Mouse (Mus musculus) heart, embryonic 14.5 days (tissue): ENCODE data around the gene Tprg. TPM values are rescaled to one million over a fixed set of nuclear protein-coding genes. Genes with fewer than 3 reads are reported as not detected.

Experiments
- ATAC-seq: fragments of 200-750 bp; cut with Nextera tagmentation; 2 replicates; pipeline ENCODE4 v1.8.0; 2017; ENCODE audit warnings: low read depth, moderate TSS enrichment; ENCODE audit not compliant: insufficient number of reproducible peaks, insufficient read depth, low FRiP score
- H3K27ac ChIP-seq, 2 experiments: fragments of 200-500 bp in 1 of 2; fragments of 300-500 bp in 1 of 2; sonication (generic) in 1 of 2; replicated peaks in 1 of 2; 2 replicates each; pipeline ENCODE4 v1.5.1; 2012 to 2014; ENCODE audit warnings: low read depth in 2 of 2, low read length in 2 of 2, control low read depth in 1 of 2, mild to moderate bottlenecking in 1 of 2, mixed read lengths in 1 of 2; ENCODE audit not compliant: control insufficient read depth in 1 of 2, insufficient read depth in 1 of 2
- H3K27me3 ChIP-seq: fragments of 300-500 bp; sonication (generic); 2 replicates; pipeline ENCODE4 v1.6.1; 2014; ENCODE audit warnings: mild to moderate bottlenecking, low read length, control low read depth; ENCODE audit not compliant: control insufficient read depth, insufficient read depth
- H3K36me3 ChIP-seq: fragments of 300-500 bp; sonication (generic); 2 replicates; pipeline ENCODE4 v1.6.1; 2014; ENCODE audit warnings: mild to moderate bottlenecking, control low read depth, low read length, mixed read lengths; ENCODE audit not compliant: control insufficient read depth, insufficient read depth
- H3K4me1 ChIP-seq, 2 experiments: fragments of 200-500 bp in 1 of 2; fragments of 300-500 bp in 1 of 2; sonication (generic) in 1 of 2; 2 replicates each; pipeline ENCODE4 v1.6.1; 2012 to 2014; ENCODE audit warnings: low read length in 2 of 2, control low read depth in 1 of 2, mixed read lengths in 1 of 2; ENCODE audit not compliant: control insufficient read depth in 2 of 2, insufficient read depth in 2 of 2
- H3K4me2 ChIP-seq: fragments of 300-500 bp; sonication (generic); 2 replicates; pipeline ENCODE4 v1.6.1; 2014; ENCODE audit warnings: mild to moderate bottlenecking, low read length
- H3K4me3 ChIP-seq, 2 experiments: fragments of 200-500 bp in 1 of 2; fragments of 300-500 bp in 1 of 2; sonication (generic) in 1 of 2; 2 replicates each; pipeline ENCODE4 v1.5.1; 2012 to 2014; ENCODE audit warnings: low read length in 2 of 2, mild to moderate bottlenecking in 2 of 2, control low read depth in 1 of 2, low read depth in 1 of 2, moderate library complexity in 1 of 2; ENCODE audit not compliant: control insufficient read depth in 1 of 2, insufficient read depth in 1 of 2
- H3K9ac ChIP-seq: fragments of 300-500 bp; sonication (generic); 2 replicates; pipeline ENCODE4 v1.6.1; 2014; ENCODE audit warnings: mild to moderate bottlenecking, low read length
- H3K9me3 ChIP-seq: fragments of 300-500 bp; sonication (generic); 2 replicates; pipeline ENCODE4 v1.6.1; 2016; ENCODE audit warnings: low read length, control low read depth; ENCODE audit not compliant: control insufficient read depth
- WGBS: fragments of 180-500 bp; shearing (Covaris S2); extraction: QIAGEN DNeasy Blood & Tissue Kit; methylation state at CpG from one replicate; pipeline ENCODE4 v1.1.7; 2014; 5-methylcytosine and 5-hydroxymethylcytosine counted together
- polyA plus RNA-seq: library from polyadenylated mRNA; unstranded; fragments of >200 nt; fragmentation: Nextera tagmentation; extraction: Ambion mirVana; gene quantifications from 2 replicates; pipeline ENCODE4 v1.2.1, GENCODE M21; 2014

Tprg gene
- polyA plus RNA-seq, 1 experiment from 2014 or later = not detected

- Histone ChIP-seq H3K4me3 (no peak overlapping the region), H3K9ac (no peak overlapping the region), H3K27ac (no peak overlapping the region), H3K4me1 (no peaks in the 10 kb centered on the region), H3K36me3 (no peaks in the 10 kb centered on the region), H3K9me3 (no peaks in the 10 kb centered on the region), H3K27me3 (no peaks in the 10 kb centered on the region), H3K4me2 (no peak overlapping the region)
- WGBS = 84% methylated on average over 8 of the region's 8 CpGs
- no peak for ATAC-seq
These were observed 30.9 kb upstream of the Tprg start for GRCm38 (mm10) chr16:25255603-25256260.

GRCm38 (mm10) chr16:25262306-25262705 lies 24.3 kb upstream of the Tprg start:
- Histone ChIP-seq H3K4me3 (no peak overlapping the region), H3K36me3 (no peaks in the 10 kb centered on the region), H3K27ac (no peak overlapping the region), H3K27me3 (no peaks in the 10 kb centered on the region), H3K9me3 (no peaks in the 10 kb centered on the region), H3K9ac (no peak overlapping the region), H3K4me2 (no peak overlapping the region), H3K4me1 (peaks cover 4 to 10% of the 10 kb centered on the region in 2 experiments; a peak in 2 of 4 replicates)
- no peak for ATAC-seq
- 71% methylated on average over 5 of the region's 5 CpGs for WGBS

- H3K4me3 ChIP-seq = no peak overlapping the region
- no peak overlapping the region for H3K9ac ChIP-seq
- H3K36me3 ChIP-seq = no peaks in the 10 kb centered on the region
- WGBS = 35% methylated on average over 4 of the region's 4 CpGs
- no peaks in the 10 kb centered on the region for H3K9me3 ChIP-seq
- no peaks in the 10 kb centered on the region for H3K27me3 ChIP-seq
- H3K27ac ChIP-seq = no peak overlapping the region
- peak; percentile 60; the same call in 1 of the 2 replicates for ATAC-seq
- no peak overlapping the region for H3K4me2 ChIP-seq
- H3K4me1 ChIP-seq = peaks cover 4 to 10% of the 10 kb centered on the region in 2 experiments; a peak in 2 of 4 replicates
These were observed 23.7 kb upstream of the Tprg start for GRCm38 (mm10) chr16:25262965-25263364.

GRCm38 (mm10) chr16:25263520-25264149 lies 23.0 kb upstream of the Tprg start:
- 26% methylated on average over 9 of the region's 9 CpGs for WGBS
- H3K4me2 ChIP-seq = no peak overlapping the region
- H3K4me1 ChIP-seq = peaks cover 4 to 10% of the 10 kb centered on the region in 2 experiments; a peak in 2 of 4 replicates
- no peak overlapping the region for H3K4me3 ChIP-seq
- no peak overlapping the region for H3K27ac ChIP-seq
- H3K9me3 ChIP-seq = no peaks in the 10 kb centered on the region
- no peak for ATAC-seq
- no peaks in the 10 kb centered on the region for H3K36me3 ChIP-seq
- no peaks in the 10 kb centered on the region for H3K27me3 ChIP-seq
- H3K9ac ChIP-seq = no peak overlapping the region

- no peak overlapping the region for H3K4me2 ChIP-seq
- no peak overlapping the region for H3K9ac ChIP-seq
- no peaks in the 10 kb centered on the region for H3K36me3 ChIP-seq
- H3K9me3 ChIP-seq = no peaks in the 10 kb centered on the region
- no peak overlapping the region for H3K27ac ChIP-seq
- ATAC-seq = no peak
- no peak overlapping the region for H3K4me3 ChIP-seq
- H3K27me3 ChIP-seq = no peaks in the 10 kb centered on the region
- H3K4me1 ChIP-seq = peaks cover 4 to 10% of the 10 kb centered on the region in 2 experiments; a peak in 2 of 4 replicates
- 69% methylated on average over 11 of the region's 11 CpGs for WGBS
These were observed 21.4 kb upstream of the Tprg start for GRCm38 (mm10) chr16:25265177-25265576.

GRCm38 (mm10) chr16:25268276-25268675 lies 18.3 kb upstream of the Tprg start:
- H3K36me3 ChIP-seq = no peaks in the 10 kb centered on the region
- no peak overlapping the region for H3K9ac ChIP-seq
- no peaks in the 10 kb centered on the region for H3K9me3 ChIP-seq
- no peak for ATAC-seq
- no peak overlapping the region for H3K27ac ChIP-seq
- H3K4me2 ChIP-seq = no peak overlapping the region
- peaks cover 2 to 3% of the 10 kb centered on the region in 2 experiments; a peak in 1 of 4 replicates for H3K4me1 ChIP-seq
- H3K27me3 ChIP-seq = no peaks in the 10 kb centered on the region
- no peak overlapping the region for H3K4me3 ChIP-seq
- 50% methylated on average over 4 of the region's 4 CpGs for WGBS

- H3K27me3 ChIP-seq = no peaks in the 10 kb centered on the region
- H3K36me3 ChIP-seq = no peaks in the 10 kb centered on the region
- H3K4me3 ChIP-seq = no peak overlapping the region
- no peaks in the 10 kb centered on the region for H3K9me3 ChIP-seq
- no peak overlapping the region for H3K4me2 ChIP-seq
- no peaks in the 10 kb centered on the region for H3K4me1 ChIP-seq
- ATAC-seq = no peak
- no peak overlapping the region for H3K9ac ChIP-seq
- no peak overlapping the region for H3K27ac ChIP-seq
- WGBS = 70% methylated on average over 4 of the region's 4 CpGs
These were observed 4.1 kb upstream of the Tprg start for GRCm38 (mm10) chr16:25282563-25282962.
